Mouse (Mus musculus) neural tube, embryonic 15.5 days (tissue): ENCODE results near the gene Entpd1. TPM values are rescaled to one million over a fixed set of nuclear protein-coding genes. Genes with fewer than 3 reads are reported as not detected.
"Not testable (repeated sequence)": the region's sequence is repeated elsewhere in the genome, so short reads cannot be mapped to it uniquely, and the experiment has no call there.

Source experiments
- ATAC-seq: fragments of 200-750 bp; cut with Nextera tagmentation; 2 replicates; pipeline ENCODE4 v1.8.0; 2017; ENCODE audit warnings: mild to moderate bottlenecking, moderate TSS enrichment, moderate library complexity; ENCODE audit not compliant: low FRiP score
- H3K27ac ChIP-seq: fragments of 300-500 bp; sonication (generic); replicated peaks from 2 replicates; pipeline ENCODE4 v1.5.1; 2015; ENCODE audit warnings: mild to moderate bottlenecking, inconsistent platforms
- H3K27me3 ChIP-seq: fragments of 300-500 bp; sonication (generic); replicated peaks from 2 replicates; pipeline ENCODE4 v1.6.1; 2015; ENCODE audit warnings: inconsistent platforms
- H3K36me3 ChIP-seq: fragments of 300-500 bp; sonication (generic); 2 replicates; pipeline ENCODE4 v1.6.1; 2015; ENCODE audit warnings: inconsistent platforms
- H3K4me1 ChIP-seq: fragments of 300-500 bp; sonication (generic); 2 replicates; pipeline ENCODE4 v1.6.1; 2015; ENCODE audit warnings: inconsistent platforms
- H3K4me2 ChIP-seq: fragments of 300-500 bp; sonication (generic); 2 replicates; pipeline ENCODE4 v1.6.1; 2015; ENCODE audit warnings: inconsistent platforms, mild to moderate bottlenecking, moderate library complexity
- H3K4me3 ChIP-seq: fragments of 300-500 bp; sonication (generic); replicated peaks from 2 replicates; pipeline ENCODE4 v1.5.1; 2015; ENCODE audit warnings: mild to moderate bottlenecking, inconsistent platforms
- H3K9ac ChIP-seq: fragments of 300-500 bp; sonication (generic); replicated peaks from 2 replicates; pipeline ENCODE4 v1.6.1; 2015; ENCODE audit warnings: mild to moderate bottlenecking, inconsistent platforms
- H3K9me3 ChIP-seq: fragments of 300-500 bp; sonication (generic); replicated peaks from 2 replicates; pipeline ENCODE4 v1.6.1; 2016; ENCODE audit warnings: inconsistent platforms
- WGBS: fragments of 180-500 bp; shearing (Covaris S2); methylation state at CpG from one replicate; pipeline ENCODE4 v1.1.7; 2015; ENCODE audit warnings: mixed read lengths; 5-methylcytosine and 5-hydroxymethylcytosine counted together
- polyA plus RNA-seq: library from polyadenylated mRNA; unstranded; fragments of >200 nt; fragmentation: Nextera tagmentation; extraction: Ambion mirVana; gene quantifications from 2 replicates; pipeline ENCODE4 v1.2.1, GENCODE M21; 2015

Entpd1 gene
- polyA plus RNA-seq, 1 experiment from 2014 or later: 7.0 TPM

DNA sequence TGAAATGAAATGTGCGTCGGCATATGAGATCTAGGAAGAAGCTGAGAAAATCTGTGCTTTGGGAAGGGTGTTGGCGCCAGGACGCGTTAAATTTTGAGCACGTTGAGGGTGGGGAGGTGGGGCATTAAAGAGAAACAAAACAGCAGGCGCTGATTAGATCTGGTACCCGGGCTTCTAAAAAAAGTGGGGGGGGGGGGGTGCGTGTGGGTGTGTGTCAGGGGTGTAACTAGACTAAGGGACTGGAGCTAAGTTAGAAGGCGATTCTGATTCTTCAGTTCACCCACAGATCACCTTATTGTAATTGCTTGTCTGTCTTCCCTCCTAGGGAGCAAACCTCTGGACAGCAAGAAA, 22.7 kb upstream of the Entpd1 start:
- Histone ChIP-seq H3K27me3 (no peaks in the 10 kb centered on the region), H3K4me2 (peak overlapping the region; percentile 80), H3K4me3 (peak overlapping the region; percentile 77), H3K27ac (peak overlapping the region; percentile 86), H3K9me3 (no peaks in the 10 kb centered on the region), H3K4me1 (peaks cover 25% of the 10 kb centered on the region), H3K9ac (peak overlapping the region; percentile 81), H3K36me3 (0 out of 2 replicates have a peak, but pooled peaks cover 15% of the 10 kb centered on the region)
- no peak for ATAC-seq
- WGBS: 0% methylated on average over 10 of the region's 10 CpGs

DNA sequence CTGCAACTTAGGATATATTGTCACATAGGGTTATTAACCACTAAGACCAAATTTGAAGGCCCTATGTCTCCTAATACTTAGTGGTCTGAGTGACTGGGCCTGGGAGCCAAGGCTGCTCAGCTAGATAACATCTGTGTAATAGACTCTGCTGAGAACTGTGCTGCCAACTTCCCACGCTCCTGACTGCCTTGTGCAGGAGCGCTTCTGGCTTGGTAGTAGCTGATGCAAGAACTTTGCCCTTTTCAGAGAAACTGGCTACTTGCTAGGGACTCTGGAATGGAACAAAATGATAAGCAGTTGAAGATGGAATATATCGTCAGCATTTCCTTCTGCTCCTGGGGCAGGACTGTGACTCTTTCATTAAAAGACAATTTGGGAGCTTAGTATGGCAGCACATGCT, 16.9 kb upstream of the Entpd1 start:
- 91% methylated on average over 3 of the region's 3 CpGs for WGBS
- Histone ChIP-seq H3K4me2 (no peak overlapping the region), H3K9ac (no peak overlapping the region), H3K4me3 (no peak overlapping the region), H3K27ac (no peak overlapping the region), H3K4me1 (no peaks in the 10 kb centered on the region), H3K36me3 (peaks cover 36% of the 10 kb centered on the region), H3K27me3 (no peaks in the 10 kb centered on the region), H3K9me3 (no peaks in the 10 kb centered on the region)
- no peak for ATAC-seq

DNA sequence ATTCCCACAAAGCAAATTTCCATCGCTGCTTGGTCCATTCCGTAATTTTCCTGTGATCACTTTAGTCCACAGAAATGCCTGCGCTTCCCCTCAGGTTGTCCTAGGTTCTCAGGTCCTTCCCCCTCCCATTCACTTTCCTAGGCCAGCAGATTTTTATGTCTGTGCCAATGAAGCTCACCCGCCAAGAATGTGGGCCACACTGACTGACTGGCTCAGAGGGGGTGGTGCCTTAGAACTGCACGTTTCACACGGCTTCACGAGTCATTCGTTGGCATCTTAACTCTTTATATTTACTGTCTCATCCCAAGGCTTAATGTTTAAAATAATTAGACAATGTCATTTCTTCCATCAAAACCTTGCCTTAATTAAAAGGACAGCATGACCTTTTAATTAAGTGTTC, 16.3 kb upstream of the Entpd1 start:
- Histone ChIP-seq H3K36me3 (peaks cover 36% of the 10 kb centered on the region), H3K9me3 (no peaks in the 10 kb centered on the region), H3K27me3 (no peaks in the 10 kb centered on the region), H3K9ac (no peak overlapping the region), H3K4me1 (no peaks in the 10 kb centered on the region), H3K4me3 (no peak overlapping the region), H3K4me2 (no peak overlapping the region), H3K27ac (no peak overlapping the region)
- ATAC-seq: no peak
- WGBS: 85% methylated on average over 8 of the region's 8 CpGs

- not testable (repeated sequence) for H3K9ac ChIP-seq, H3K4me2 ChIP-seq, H3K27me3 ChIP-seq, H3K4me1 ChIP-seq, ATAC-seq, H3K27ac ChIP-seq, H3K9me3 ChIP-seq, H3K4me3 ChIP-seq
- peaks cover 41% of the 10 kb centered on the region for H3K36me3 ChIP-seq
- WGBS: 92% methylated on average over 5 of the region's 5 CpGs
Observed at GRCm38 (mm10) chr19:40600846-40601245, 11.3 kb upstream of the Entpd1 start.

DNA sequence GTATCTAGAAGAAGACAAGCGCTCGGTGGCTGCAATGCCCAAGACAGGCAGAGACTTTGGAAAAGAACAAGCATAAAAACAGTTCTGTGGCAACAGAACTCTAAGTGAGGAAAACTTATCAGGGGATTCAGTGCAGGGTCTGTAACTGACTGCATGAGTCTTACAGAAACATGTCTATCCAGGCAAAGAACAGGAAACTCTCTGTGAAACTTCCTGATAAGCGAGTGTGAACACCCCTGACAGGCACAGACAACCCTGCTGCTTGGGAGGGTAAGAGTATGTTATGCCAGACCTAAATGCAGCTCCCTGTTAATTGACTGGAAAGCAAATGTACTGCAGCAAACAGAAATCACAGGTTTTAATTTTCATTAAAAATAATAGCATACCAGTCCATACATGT, 10.3 kb upstream of the Entpd1 start:
- Histone ChIP-seq H3K9me3 (no peaks in the 10 kb centered on the region), H3K4me1 (no peaks in the 10 kb centered on the region), H3K27ac (no peak overlapping the region), H3K4me2 (no peak overlapping the region), H3K36me3 (peaks cover 45% of the 10 kb centered on the region), H3K4me3 (no peak overlapping the region), H3K27me3 (no peaks in the 10 kb centered on the region), H3K9ac (no peak overlapping the region)
- ATAC-seq: no peak
- 92% methylated on average over 3 of the region's 3 CpGs for WGBS

GRCm38 (mm10) chr19:40605189-40605588, 7.0 kb upstream of the Entpd1 start:
- 96% methylated on average over 9 of the region's 9 CpGs for WGBS
- Histone ChIP-seq H3K36me3 (peaks cover 61% of the 10 kb centered on the region), H3K9me3 (no peaks in the 10 kb centered on the region), H3K4me2 (no peak overlapping the region), H3K27ac (no peak overlapping the region), H3K27me3 (no peaks in the 10 kb centered on the region), H3K4me3 (no peak overlapping the region), H3K9ac (no peak overlapping the region), H3K4me1 (no peaks in the 10 kb centered on the region)
- ATAC-seq: no peak

GRCm38 (mm10) chr19:40607676-40608075, 4.5 kb upstream of the Entpd1 start:
- Histone ChIP-seq H3K9ac (no peak overlapping the region), H3K4me1 (peaks cover 9% of the 10 kb centered on the region), H3K36me3 (peaks cover 48% of the 10 kb centered on the region), H3K4me3 (no peak overlapping the region), H3K27me3 (no peaks in the 10 kb centered on the region), H3K9me3 (no peaks in the 10 kb centered on the region), H3K27ac (no peak overlapping the region), H3K4me2 (no peak overlapping the region)
- WGBS: 92% methylated on average over 6 of the region's 6 CpGs
- no peak for ATAC-seq

GRCm38 (mm10) chr19:40614811-40615210, 2.6 kb downstream of the Entpd1 start:
- WGBS: 85% methylated on average over 7 of the region's 7 CpGs

GRCm38 (mm10) chr19:40616021-40616420, 3.9 kb downstream of the Entpd1 start:
- no peaks in the 10 kb centered on the region for H3K27me3 ChIP-seq
- no peak overlapping the region for H3K4me2 ChIP-seq
- no peak overlapping the region for H3K27ac ChIP-seq
- H3K4me1 ChIP-seq: peaks cover 6% of the 10 kb centered on the region
- no peak overlapping the region for H3K4me3 ChIP-seq
- no peak for ATAC-seq
- no peaks in the 10 kb centered on the region for H3K36me3 ChIP-seq
- WGBS: 84% methylated on average over 7 of the region's 7 CpGs
- no peaks in the 10 kb centered on the region for H3K9me3 ChIP-seq
- H3K9ac ChIP-seq: no peak overlapping the region

More at GRCm38 (mm10) chr19:40614811-40615210, 2.6 kb downstream of the Entpd1 start:
- Histone ChIP-seq H3K27ac (no peak overlapping the region), H3K36me3 (no peaks in the 10 kb centered on the region), H3K9me3 (no peaks in the 10 kb centered on the region), H3K4me3 (no peak overlapping the region), H3K27me3 (no peaks in the 10 kb centered on the region), H3K9ac (no peak overlapping the region), H3K4me2 (no peak overlapping the region), H3K4me1 (peaks cover 9% of the 10 kb centered on the region)
- no peak for ATAC-seq

- not testable (repeated sequence) for H3K27ac ChIP-seq, H3K4me3 ChIP-seq, H3K36me3 ChIP-seq, H3K4me1 ChIP-seq, ATAC-seq, H3K9me3 ChIP-seq, H3K4me2 ChIP-seq, H3K9ac ChIP-seq, H3K27me3 ChIP-seq
- 74% methylated on average over 10 of the region's 26 CpGs for WGBS
Observed at GRCm38 (mm10) chr19:40621616-40622015, 9.4 kb downstream of the Entpd1 start.

GRCm38 (mm10) chr19:40625935-40626334, 13.8 kb downstream of the Entpd1 start:
- no peak for ATAC-seq
- WGBS: 45% methylated on average over 12 of the region's 12 CpGs

DNA sequence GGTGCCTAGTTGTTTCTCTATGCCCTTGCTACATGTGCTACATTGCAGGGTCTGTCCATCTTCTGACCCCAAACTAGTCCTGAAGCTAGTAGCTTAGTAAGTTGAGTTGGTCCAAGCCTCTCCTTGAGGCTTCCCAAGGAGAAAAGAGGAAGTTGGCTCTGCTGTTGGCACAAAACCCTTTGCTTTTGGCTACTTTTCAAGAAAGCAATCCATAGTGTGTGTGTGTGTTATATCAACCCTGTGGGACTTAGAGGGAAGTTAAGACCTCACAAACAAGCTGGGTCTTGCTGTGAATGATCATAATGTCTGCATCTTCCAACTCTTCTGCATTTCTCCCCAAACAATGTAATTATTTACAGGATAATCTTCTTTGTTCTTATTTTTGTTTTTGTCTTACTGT, 16.8 kb downstream of the Entpd1 start:
- H3K27me3 ChIP-seq: no peaks in the 10 kb centered on the region
- no peak for ATAC-seq
- no peaks in the 10 kb centered on the region for H3K4me1 ChIP-seq
- H3K27ac ChIP-seq: no peak overlapping the region
- H3K9me3 ChIP-seq: no peaks in the 10 kb centered on the region
- H3K4me3 ChIP-seq: no peak overlapping the region
- no peaks in the 10 kb centered on the region for H3K36me3 ChIP-seq
- no peak overlapping the region for H3K9ac ChIP-seq
- H3K4me2 ChIP-seq: no peak overlapping the region

More at GRCm38 (mm10) chr19:40625935-40626334, 13.8 kb downstream of the Entpd1 start:
- H3K27me3 ChIP-seq: no peaks in the 10 kb centered on the region
- H3K4me1 ChIP-seq: no peaks in the 10 kb centered on the region
- no peaks in the 10 kb centered on the region for H3K36me3 ChIP-seq
- H3K27ac ChIP-seq: no peak overlapping the region
- no peak overlapping the region for H3K4me2 ChIP-seq
- H3K4me3 ChIP-seq: no peak overlapping the region
- no peaks in the 10 kb centered on the region for H3K9me3 ChIP-seq
- no peak overlapping the region for H3K9ac ChIP-seq

DNA sequence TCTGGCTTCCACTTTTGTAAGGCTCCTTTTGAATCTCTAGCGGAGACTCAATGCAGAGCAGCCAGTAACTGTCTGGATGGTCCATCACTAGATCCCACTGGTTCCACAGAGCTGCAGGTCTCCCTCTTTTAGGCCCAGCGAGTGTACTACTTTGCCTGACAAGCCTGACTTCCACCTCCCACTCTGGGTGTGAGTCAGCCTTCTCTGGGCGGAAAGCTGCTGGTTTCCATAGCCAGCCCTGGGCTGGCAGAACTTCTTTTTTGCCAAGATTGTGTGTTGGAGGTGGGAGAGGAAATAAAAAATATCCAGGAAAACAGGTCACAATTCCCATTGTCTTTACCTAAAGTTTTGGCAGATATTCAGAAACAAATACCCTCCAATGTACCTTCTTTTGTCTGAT, 17.9 kb downstream of the Entpd1 start:
- H3K27ac ChIP-seq: no peak overlapping the region
- H3K27me3 ChIP-seq: no peaks in the 10 kb centered on the region
- no peak for ATAC-seq
- H3K4me3 ChIP-seq: no peak overlapping the region
- H3K36me3 ChIP-seq: no peaks in the 10 kb centered on the region
- no peak overlapping the region for H3K9ac ChIP-seq
- H3K9me3 ChIP-seq: no peaks in the 10 kb centered on the region
- 61% methylated on average over 3 of the region's 3 CpGs for WGBS
- H3K4me1 ChIP-seq: no peaks in the 10 kb centered on the region
- no peak overlapping the region for H3K4me2 ChIP-seq
